10 mouse cellular contexts compared by ENCODE assay signal in the genomic region with DNA sequence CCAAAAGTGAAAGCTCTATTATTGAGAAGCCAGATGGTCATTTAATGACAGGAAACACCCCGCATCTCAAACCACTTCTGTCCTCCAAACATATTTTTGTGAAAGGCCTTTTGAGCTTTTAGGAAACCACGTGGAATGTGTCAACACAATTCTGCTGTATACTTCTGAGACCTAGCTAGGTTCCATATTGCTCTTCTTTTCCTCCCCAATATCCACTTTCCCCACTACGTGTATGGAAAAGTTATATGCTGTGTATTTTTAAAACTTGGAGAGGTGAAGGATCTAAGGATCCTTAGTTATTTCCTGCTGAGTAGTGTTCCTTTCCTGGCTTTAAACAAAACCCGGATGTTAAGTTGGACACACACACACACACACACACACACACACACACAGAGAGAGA. TPM values are rescaled to one million over a fixed set of nuclear protein-coding genes. Genes with fewer than 3 reads are reported as not detected.
DNase-seq lines count a peak whose midpoint lies in the region; ATAC-seq lines count a peak whose summit lies in the region.
"Had no signal": no experiment of that assay in that cellular context is flagged by ENCODE, and none has a peak within 500 bp of the region (broad histone marks: within the 10 kb centered on the region; RNA-seq: fewer than 3 reads in every experiment).

No protein-coding gene starts in this region.

- H3K9ac ChIP-seq in forebrain, embryonic 15.5 days (replicated peaks) = no peak overlapping the region
- no peak overlapping the region for H3K9ac ChIP-seq in liver, embryonic 13.5 days
- H3K9ac ChIP-seq in forebrain, embryonic 14.5 days (ENCODE audit: low read length) = no peak overlapping the region

- peak overlapping the region; percentile 86 for H3K27ac ChIP-seq in forebrain, embryonic 10.5 days
- H3K27ac ChIP-seq in forebrain, embryonic 15.5 days (replicated peaks) = no peak overlapping the region
- peak overlapping the region; percentile 0; the same call in 1 of the 2 replicates for H3K27ac ChIP-seq in liver, embryonic 13.5 days
- H3K27ac ChIP-seq in forebrain, embryonic 14.5 days (ENCODE audit: low read depth, low read length) = no peak overlapping the region

- no peak for DNase-seq in forebrain, embryonic 10.5 days (ENCODE audit: extremely low spot score, low spot score)
- peak; percentile 74 for DNase-seq in Muller cell, postnatal 12 days (ENCODE audit: inconsistent ontology term)
- DNase-seq in heart, postnatal 10 days = peak; percentile 33 to 46
- DNase-seq in liver, embryonic 13.5 days = no peak
- no peak for DNase-seq in urinary bladder, postnatal 14 days (ENCODE audit: low spot score)
- no peak for DNase-seq in adrenal gland, adult 18-20 months (ENCODE audit: low spot score in 2 of 2)
- no peak for DNase-seq in forebrain, embryonic 14.5 days (ENCODE audit: low spot score)

- no peaks in the 10 kb centered on the region for H3K27me3 ChIP-seq in forebrain, embryonic 10.5 days (ENCODE audit: poor library complexity, severe bottlenecking)
- no peaks in the 10 kb centered on the region for H3K27me3 ChIP-seq in forebrain, embryonic 15.5 days
- no peaks in the 10 kb centered on the region for H3K27me3 ChIP-seq in liver, embryonic 13.5 days
- H3K27me3 ChIP-seq in forebrain, embryonic 14.5 days (replicated peaks; ENCODE audit: control insufficient read depth, insufficient read depth, low read length) = no peaks in the 10 kb centered on the region

- WGBS in forebrain, embryonic 10.5 days = 59% methylated on average over 4 of the region's 4 CpGs
- 56% methylated on average over 4 of the region's 4 CpGs for WGBS in forebrain, embryonic 15.5 days
- WGBS in liver, embryonic 13.5 days (ENCODE audit: insufficient replicate concordance) = 9% methylated on average over 4 of the region's 4 CpGs
- 60% methylated on average over 4 of the region's 4 CpGs for WGBS in forebrain, embryonic 14.5 days

- peak overlapping the region; percentile 54 for H3K4me3 ChIP-seq in forebrain, embryonic 10.5 days
- H3K4me3 ChIP-seq in forebrain, embryonic 15.5 days = no peak overlapping the region
- H3K4me3 ChIP-seq in liver, embryonic 13.5 days (replicated peaks) = no peak overlapping the region
- H3K4me3 ChIP-seq in forebrain, embryonic 14.5 days (ENCODE audit: low read depth, low read length) = no peak overlapping the region

- peaks cover 12% of the 10 kb centered on the region for H3K4me1 ChIP-seq in forebrain, embryonic 10.5 days
- H3K4me1 ChIP-seq in forebrain, embryonic 15.5 days = peaks cover 5% of the 10 kb centered on the region
- H3K4me1 ChIP-seq in liver, embryonic 13.5 days (replicated peaks) = no peaks in the 10 kb centered on the region
- H3K4me1 ChIP-seq in forebrain, embryonic 14.5 days (ENCODE audit: control insufficient read depth, insufficient read depth, low read length) = no peaks in the 10 kb centered on the region; the same call in 1 of the 2 replicates

- intact Hi-C loops in heart, postnatal 10 days (cut with DNase I) = loop anchor here (5.0 to 10.0 kb wide), 2 partner anchors 36 to 481 kb away; no protein-coding TSS in a partner anchor

- no peak for ATAC-seq in forebrain, embryonic 15.5 days (replicated peaks)
- no peak for ATAC-seq in liver, embryonic 13.5 days (ENCODE audit: low read depth)
- no peak for ATAC-seq in forebrain, embryonic 14.5 days
- ATAC-seq: activated CD4-positive, CD25-positive, alpha-beta regulatory T cell, adult 4 months had no signal

- H3K4me2 ChIP-seq in forebrain, embryonic 15.5 days (replicated peaks) = no peak overlapping the region
- peak overlapping the region; percentile 65; the same call in 1 of the 2 replicates for H3K4me2 ChIP-seq in liver, embryonic 13.5 days
- no peak overlapping the region for H3K4me2 ChIP-seq in forebrain, embryonic 14.5 days (ENCODE audit: low read length)

- no peaks in the 10 kb centered on the region for H3K9me3 ChIP-seq in forebrain, embryonic 10.5 days
- H3K9me3 ChIP-seq in forebrain, embryonic 15.5 days = no peaks in the 10 kb centered on the region
- H3K9me3 ChIP-seq in liver, embryonic 13.5 days (replicated peaks) = no peaks in the 10 kb centered on the region
- H3K9me3 ChIP-seq in forebrain, embryonic 14.5 days (replicated peaks; ENCODE audit: control insufficient read depth, low read length) = no peaks in the 10 kb centered on the region

- H3K36me3 ChIP-seq in forebrain, embryonic 10.5 days (replicated peaks) = no peaks in the 10 kb centered on the region
- H3K36me3 ChIP-seq in forebrain, embryonic 15.5 days = no peaks in the 10 kb centered on the region
- no peaks in the 10 kb centered on the region for H3K36me3 ChIP-seq in liver, embryonic 13.5 days
- no peaks in the 10 kb centered on the region for H3K36me3 ChIP-seq in forebrain, embryonic 14.5 days (ENCODE audit: control insufficient read depth, insufficient read depth, low read length)

RNA-seq across cellular contexts. Expression of a gene that starts 0.3 kb away (rescaled TPM):
- 24.3 and 26.4 TPM in 2 replicates for polyA plus RNA-seq in forebrain, embryonic 10.5 days (2016; fragmentation: Nextera tagmentation; extraction: Ambion mirVana)
- polyA plus RNA-seq in forebrain, embryonic 15.5 days (2015; fragmentation: Nextera tagmentation; extraction: Ambion mirVana) = 21.5 and 21.7 TPM in 2 replicates
- 100 to 1,000 TPM; 123 to 135 TPM for total RNA-seq in heart, postnatal 10 days (2021)
- polyA plus RNA-seq in liver, embryonic 13.5 days (2015; fragmentation: Nextera tagmentation; extraction: Ambion mirVana) = 21.1 and 24.5 TPM in 2 replicates
- 10 to 100 TPM; 26.5 to 41.6 TPM for total RNA-seq in adrenal gland, adult 18-20 months (2021)
- 24.0 TPM in 2 replicates for polyA plus RNA-seq in forebrain, embryonic 14.5 days (2014; fragmentation: Nextera tagmentation; extraction: Ambion mirVana)
- polyA plus RNA-seq: activated CD4-positive, CD25-positive, alpha-beta regulatory T cell, adult 4 months had no signal

RNA-seq across cellular contexts. Expression of a gene that starts 9.9 kb away (rescaled TPM):
- not detected in 2 replicates for polyA plus RNA-seq in forebrain, embryonic 10.5 days (2016; fragmentation: Nextera tagmentation; extraction: Ambion mirVana)
- not detected in 2 replicates for polyA plus RNA-seq in forebrain, embryonic 15.5 days (2015; fragmentation: Nextera tagmentation; extraction: Ambion mirVana)
- not detected for total RNA-seq in heart, postnatal 10 days (2021)
- not detected in 2 replicates for polyA plus RNA-seq in liver, embryonic 13.5 days (2015; fragmentation: Nextera tagmentation; extraction: Ambion mirVana)
- not detected for total RNA-seq in adrenal gland, adult 18-20 months (2021)
- not detected in 2 replicates for polyA plus RNA-seq in forebrain, embryonic 14.5 days (2014; fragmentation: Nextera tagmentation; extraction: Ambion mirVana)
- total RNA-seq: heart, adult 18-20 months had no signal
- polyA plus RNA-seq: activated CD4-positive, CD25-positive, alpha-beta regulatory T cell, adult 4 months had no signal

RNA-seq across cellular contexts. Expression of a gene that starts 14.7 kb away (rescaled TPM):
- polyA plus RNA-seq in forebrain, embryonic 10.5 days (2016; fragmentation: Nextera tagmentation; extraction: Ambion mirVana) = 0.49 and 0.53 TPM in 2 replicates
- 0.19 and 0.25 TPM in 2 replicates for polyA plus RNA-seq in forebrain, embryonic 15.5 days (2015; fragmentation: Nextera tagmentation; extraction: Ambion mirVana)
- 1 to 10 TPM; 2.6 to 3.0 TPM for total RNA-seq in heart, postnatal 10 days (2021)
- polyA plus RNA-seq in liver, embryonic 13.5 days (2015; fragmentation: Nextera tagmentation; extraction: Ambion mirVana) = 15.8 and 23.1 TPM in 2 replicates
- total RNA-seq in adrenal gland, adult 18-20 months (2021) = 1 to 10 TPM in 1 of 2 experiments, under 1 TPM in 1; 0.96 to 2.0 TPM
- polyA plus RNA-seq in forebrain, embryonic 14.5 days (2014; fragmentation: Nextera tagmentation; extraction: Ambion mirVana) = 0.39 and 0.42 TPM in 2 replicates
- polyA plus RNA-seq: activated CD4-positive, CD25-positive, alpha-beta regulatory T cell, adult 4 months had no signal

Comparison
In these comparisons a context has a peak if more than half of its experiments do, and no peak if none do; other contexts are left out.
1. H3K27ac ChIP-seq: peak in forebrain, embryonic 10.5 days (single experiment) and liver, embryonic 13.5 days (single experiment); none in forebrain, embryonic 15.5 days (single experiment) and forebrain, embryonic 14.5 days (single experiment).
2. DNase-seq: peak in Muller cell, postnatal 12 days (single experiment) and heart, postnatal 10 days (2 of 2); none in forebrain, embryonic 10.5 days (single experiment), liver, embryonic 13.5 days (single experiment), urinary bladder, postnatal 14 days (single experiment), adrenal gland, adult 18-20 months (0 of 2) and forebrain, embryonic 14.5 days (single experiment).
3. RNA of a gene that starts 14.7 kb away (polyA plus RNA-seq): 15.8 to 23.1 TPM in liver, embryonic 13.5 days; 0.49 to 0.53 TPM in forebrain, embryonic 10.5 days, 0.39 to 0.42 TPM in forebrain, embryonic 14.5 days and 0.19 to 0.25 TPM in forebrain, embryonic 15.5 days; every median in the first group is over 10 times any median in the second.